Mouse (Mus musculus) heart, postnatal 25 days (tissue): ENCODE measurements around the gene Dcaf17. TPM values are rescaled to one million over a fixed set of nuclear protein-coding genes. Genes with fewer than 3 reads are reported as not detected.

Experiments used
- DNase-seq: peaks from one replicate; pipeline ENCODE4 v3.0.0; 2022; ENCODE audit warnings: low spot score
- intact Hi-C: fragments of 180-260 bp; cut with DNase I; formaldehyde crosslinking; loops from one replicate; pipeline ENCODE4 v1.15.1; 2025
- total RNA-seq, 2 experiments: library from RNA; stranded (reverse); gene quantifications; 2 replicates each; pipeline ENCODE4 v1.2.3; 2021

Dcaf17 gene
- total RNA-seq, 2 experiments from 2014 or later: 4.9 to 5.2 TPM

GRCm38 (mm10) chr2:71116151-71116550 lies 61.0 kb downstream of the Dcaf17 start:
- no peak for DNase-seq
- intact Hi-C loops: no loop called here

GRCm38 (mm10) chr2:71117797-71118708 lies 62.9 kb downstream of the Dcaf17 start, which contains the start of gene Cybrd1:
Gene Cybrd1, plus strand, starts transcription at chr2:71117923.
- intact Hi-C loops: no loop called here
- DNase-seq: peak; percentile 31

GRCm38 (mm10) chr2:71120844-71121243 lies 65.7 kb downstream of the Dcaf17 start:
- no peak for DNase-seq
- intact Hi-C loops: no loop called here

GRCm38 (mm10) chr2:71121406-71121805 lies 66.3 kb downstream of the Dcaf17 start:
- intact Hi-C loops: no loop called here

GRCm38 (mm10) chr2:71122268-71123029 lies 67.3 kb downstream of the Dcaf17 start:
- no peak for DNase-seq
- intact Hi-C loops: no loop called here

More at GRCm38 (mm10) chr2:71121406-71121805, 66.3 kb downstream of the Dcaf17 start:
- DNase-seq: no peak

GRCm38 (mm10) chr2:71123591-71123990 lies 68.5 kb downstream of the Dcaf17 start:
- no peak for DNase-seq
- intact Hi-C loops: no loop called here

- no peak for DNase-seq
- intact Hi-C loops: no loop called here
These were observed 72.8 kb downstream of the Dcaf17 start for GRCm38 (mm10) chr2:71127779-71128534.

- DNase-seq: no peak
These were observed 75.2 kb downstream of the Dcaf17 start for GRCm38 (mm10) chr2:71130366-71130765.

GRCm38 (mm10) chr2:71131866-71132496 lies 76.9 kb downstream of the Dcaf17 start:
- no peak for DNase-seq
- intact Hi-C loops: no loop called here

More at GRCm38 (mm10) chr2:71130366-71130765, 75.2 kb downstream of the Dcaf17 start:
- intact Hi-C loops: no loop called here

GRCm38 (mm10) chr2:71134041-71134505 lies 78.9 kb downstream of the Dcaf17 start:
- intact Hi-C loops: no loop called here
- DNase-seq: no peak

GRCm38 (mm10) chr2:71134836-71135235 lies 79.7 kb downstream of the Dcaf17 start:
- no peak for DNase-seq
- intact Hi-C loops: no loop called here

GRCm38 (mm10) chr2:71140622-71141021 lies 85.5 kb downstream of the Dcaf17 start:
- intact Hi-C loops: no loop called here
- DNase-seq: no peak

GRCm38 (mm10) chr2:71142410-71142809 lies 87.3 kb downstream of the Dcaf17 start:
- DNase-seq: no peak
- intact Hi-C loops: no loop called here

- no peak for DNase-seq
- intact Hi-C loops: no loop called here
These were observed 90.7 kb downstream of the Dcaf17 start for GRCm38 (mm10) chr2:71145853-71146252.

- no peak for DNase-seq
- intact Hi-C loops: no loop called here
These were observed 91.1 kb downstream of the Dcaf17 start for GRCm38 (mm10) chr2:71146266-71146665.

GRCm38 (mm10) chr2:71147816-71148215 lies 92.7 kb downstream of the Dcaf17 start:
- intact Hi-C loops: no loop called here

More at GRCm38 (mm10) chr2:71147816-71148215, 92.7 kb downstream of the Dcaf17 start:
- DNase-seq: no peak
